21 mouse cellular contexts compared by ENCODE assay signal in genomic region chr12:4676336-4676735, GRCm38 (mm10).
DNase-seq lines count a peak whose midpoint lies in the region; ATAC-seq and TF ChIP-seq lines count a peak whose summit lies in the region.
"Had no signal": no experiment of that assay in that cellular context is flagged by ENCODE, and none has a peak within 500 bp of the region (broad histone marks: within the 10 kb centered on the region; RNA-seq: fewer than 3 reads in every experiment).

No protein-coding gene starts in this region.

- 0 out of 2 replicates have a peak, but pooled peaks have one; percentile 36 for ATAC-seq in forebrain, embryonic 16.5 days
- ATAC-seq in forebrain, embryonic 14.5 days: no peak
- ATAC-seq: activated CD4-positive, CD25-positive, alpha-beta regulatory T cell, adult 4 months; Patski had no signal

- no peak overlapping the region for H3K4me3 ChIP-seq in forebrain, embryonic 16.5 days (replicated peaks; ENCODE audit: low read length)
- H3K4me3 ChIP-seq in forebrain, embryonic 14.5 days (ENCODE audit: low read depth, low read length): no peak overlapping the region
- no peak overlapping the region for H3K4me3 ChIP-seq in layer of hippocampus, adult 2 months
- H3K4me3 ChIP-seq: embryonic facial prominence, embryonic 13.5 days; forebrain, embryonic 12.5 days; heart, adult 2 months; heart, embryonic 15.5 days; hindbrain, embryonic 13.5 days had no signal

- no peak overlapping the region for H3K27ac ChIP-seq in forebrain, embryonic 16.5 days (ENCODE audit: low read length)
- H3K27ac ChIP-seq in forebrain, embryonic 14.5 days (ENCODE audit: low read depth, low read length): no peak overlapping the region
- peak overlapping the region; percentile 81 for H3K27ac ChIP-seq in layer of hippocampus, adult 2 months
- H3K27ac ChIP-seq: embryonic facial prominence, embryonic 13.5 days; forebrain, embryonic 12.5 days; heart, adult 2 months; heart, embryonic 15.5 days; hindbrain, embryonic 13.5 days had no signal

- no peak for DNase-seq in forebrain, embryonic 14.5 days (ENCODE audit: low spot score)
- peak in 1 of 2 experiments; percentile 42 for DNase-seq in layer of hippocampus, adult 2 months (ENCODE audit: low spot score in 2 of 2)
- no peak for DNase-seq in layer of hippocampus, postnatal 36 days
- peak; percentile 14 for DNase-seq in brain, adult 2 months (ENCODE audit: low read depth, low spot score)
- DNase-seq in adrenal gland, adult 8-10 months: no peak
- DNase-seq in testis, postnatal 10 days (ENCODE audit: low spot score): no peak
- DNase-seq: adrenal gland, postnatal 25 days; cerebellum, adult 11 months; cerebellum, adult 9-11 months; cerebellum, postnatal 36 days; gastrocnemius, postnatal 10 days; heart, adult 2 months; heart, postnatal 14 days had no signal

- H3K9ac ChIP-seq in forebrain, embryonic 16.5 days (replicated peaks; ENCODE audit: low read depth, low read length): no peak overlapping the region
- no peak overlapping the region for H3K9ac ChIP-seq in forebrain, embryonic 14.5 days (ENCODE audit: low read length)
- H3K9ac ChIP-seq: embryonic facial prominence, embryonic 13.5 days; forebrain, embryonic 12.5 days; heart, embryonic 15.5 days; hindbrain, embryonic 13.5 days had no signal

- H3K27me3 ChIP-seq in forebrain, embryonic 16.5 days (replicated peaks; ENCODE audit: control insufficient read depth, insufficient read depth, low read length): no peaks in the 10 kb centered on the region
- no peaks in the 10 kb centered on the region for H3K27me3 ChIP-seq in forebrain, embryonic 14.5 days (replicated peaks; ENCODE audit: control insufficient read depth, insufficient read depth, low read length)
- H3K27me3 ChIP-seq: embryonic facial prominence, embryonic 13.5 days; forebrain, embryonic 12.5 days; heart, embryonic 15.5 days; hindbrain, embryonic 13.5 days; Patski had no signal

- TF ChIP-seq CTCF in layer of hippocampus, adult 2 months (conservative IDR thresholded peaks at IDR 0.05): no peak

- 31% methylated on average over 1 of the region's 1 CpGs for WGBS in forebrain, embryonic 16.5 days
- WGBS in forebrain, embryonic 14.5 days: 41% methylated on average over 1 of the region's 1 CpGs

- H3K4me1 ChIP-seq in forebrain, embryonic 16.5 days (replicated peaks; ENCODE audit: control insufficient read depth, insufficient read depth, low read length): peaks cover 4% of the 10 kb centered on the region
- H3K4me1 ChIP-seq in forebrain, embryonic 14.5 days (ENCODE audit: control insufficient read depth, insufficient read depth, low read length): no peaks in the 10 kb centered on the region
- H3K4me1 ChIP-seq: embryonic facial prominence, embryonic 13.5 days; forebrain, embryonic 12.5 days; hindbrain, embryonic 13.5 days had no signal

- H3K9me3 ChIP-seq in forebrain, embryonic 16.5 days (ENCODE audit: control insufficient read depth, low read length): no peaks in the 10 kb centered on the region
- no peaks in the 10 kb centered on the region for H3K9me3 ChIP-seq in forebrain, embryonic 14.5 days (replicated peaks; ENCODE audit: control insufficient read depth, low read length)
- H3K9me3 ChIP-seq: embryonic facial prominence, embryonic 13.5 days; forebrain, embryonic 12.5 days; heart, embryonic 15.5 days; hindbrain, embryonic 13.5 days had no signal

- no peak overlapping the region for H3K4me2 ChIP-seq in forebrain, embryonic 16.5 days (ENCODE audit: low read length)
- no peak overlapping the region for H3K4me2 ChIP-seq in forebrain, embryonic 14.5 days (ENCODE audit: low read length)
- H3K4me2 ChIP-seq: embryonic facial prominence, embryonic 13.5 days; forebrain, embryonic 12.5 days; heart, embryonic 11.5 days; heart, embryonic 15.5 days; hindbrain, embryonic 13.5 days had no signal

- H3K36me3 ChIP-seq in forebrain, embryonic 16.5 days (ENCODE audit: control insufficient read depth, insufficient read depth): peaks cover 13% of the 10 kb centered on the region
- H3K36me3 ChIP-seq in forebrain, embryonic 14.5 days (ENCODE audit: control insufficient read depth, insufficient read depth, low read length): peaks cover 12% of the 10 kb centered on the region; the same call in 1 of the 2 replicates
